Mouse (Mus musculus): ENCODE measurements around the gene Slmap. TPM values are rescaled to one million over a fixed set of nuclear protein-coding genes. Genes with fewer than 3 reads are reported as not detected.
A peak's percentile ranks its signal among the peaks of the same experiment; 100 is the strongest.
"Not testable (repeated sequence)": the region's sequence is repeated elsewhere in the genome, so short reads cannot be mapped to it uniquely, and the experiment has no call there.

The Slmap gene
- total RNA-seq, 2 experiments from 2014 or later: 99.2 to 104 TPM

GRCm38 (mm10) chr14:26532752-26533151 lies 2.0 kb downstream of the Slmap start:
- no peak for DNase-seq

DNA sequence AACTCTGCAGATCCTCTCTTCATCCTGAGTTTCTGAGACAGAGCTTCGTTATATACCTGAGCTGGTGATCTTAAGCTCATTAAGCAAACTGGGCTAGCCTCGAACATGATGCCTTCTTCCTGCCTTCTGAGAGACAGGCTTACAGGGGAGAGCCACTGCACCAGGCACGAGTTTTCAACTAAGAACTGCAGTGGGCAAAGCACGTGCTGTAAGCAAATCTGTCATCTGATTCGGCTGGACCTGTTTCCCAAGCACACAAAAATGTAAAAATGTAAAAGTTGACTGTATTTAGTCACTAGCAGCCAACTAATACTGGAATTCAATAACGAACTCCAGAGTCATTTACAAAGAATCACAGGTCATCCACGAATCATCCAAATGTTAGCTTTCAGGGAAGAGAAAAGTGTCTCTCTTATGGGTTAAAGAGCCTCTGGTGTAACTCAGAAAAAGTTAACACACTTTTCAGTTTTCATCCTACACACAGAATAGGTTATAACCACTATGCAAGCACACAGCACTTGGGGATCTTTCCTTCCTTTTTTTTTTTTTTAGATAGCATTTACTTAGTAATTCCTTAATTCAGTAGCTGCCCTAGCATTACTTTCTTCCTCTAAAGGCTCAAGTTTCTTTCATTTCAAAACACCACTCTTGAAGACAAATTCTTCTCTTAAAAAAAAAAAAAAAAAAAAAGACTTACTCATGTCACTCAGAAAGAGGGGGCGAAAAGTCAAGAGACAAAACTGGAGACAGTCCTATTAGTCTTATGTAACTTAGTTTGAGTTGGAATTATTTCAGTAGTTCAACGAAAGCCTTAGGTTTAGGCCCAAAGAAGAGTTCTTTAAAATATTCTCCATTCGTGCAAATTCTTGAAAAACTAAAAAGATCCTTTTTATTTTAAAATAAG lies 3.1 kb downstream of the Slmap start:
- no peak for DNase-seq

DNA sequence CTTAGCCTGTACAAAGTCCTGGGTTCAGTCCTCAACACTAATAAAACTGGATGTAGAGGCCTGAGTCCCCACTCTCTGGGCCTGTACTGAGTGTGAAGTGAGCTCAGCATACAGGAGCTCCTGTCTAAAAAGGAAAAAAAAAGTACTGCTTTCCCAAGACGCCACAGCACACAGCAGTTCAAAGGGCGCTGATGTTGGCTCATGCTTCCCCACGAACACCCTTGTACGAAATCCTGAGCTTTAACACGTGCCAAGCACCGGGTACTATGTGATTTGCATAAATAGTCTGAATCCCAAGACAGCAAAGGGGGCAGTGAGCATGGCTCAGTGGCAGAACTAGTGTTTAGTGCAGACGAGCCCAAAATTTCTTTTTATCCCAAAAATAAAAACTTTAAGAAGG lies 4.4 kb downstream of the Slmap start:
- no peak for DNase-seq

DNA sequence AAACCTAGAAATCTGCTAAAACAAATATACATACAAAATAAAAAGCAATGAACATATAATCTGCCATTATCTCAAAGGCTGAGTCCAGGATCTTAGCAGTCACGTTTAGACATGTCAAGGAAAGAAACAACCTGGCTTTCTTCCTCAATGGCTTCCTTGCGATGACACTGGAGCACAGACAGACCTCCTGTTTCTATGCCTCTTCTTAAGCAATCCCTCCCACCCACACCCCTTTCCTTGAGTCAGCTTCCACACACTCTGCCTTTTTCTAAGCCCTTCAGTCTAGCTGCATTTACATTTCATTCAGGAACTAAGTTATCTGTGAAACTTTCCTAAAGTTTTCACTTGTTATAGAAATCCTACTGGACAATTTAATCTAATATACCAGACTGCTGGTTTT lies 6.4 kb downstream of the Slmap start:
- no peak for DNase-seq

- DNase-seq: no peak
Observed at GRCm38 (mm10) chr14:26525955-26526354, 8.8 kb downstream of the Slmap start.

GRCm38 (mm10) chr14:26523082-26523481 lies 11.6 kb downstream of the Slmap start:
- no peak for DNase-seq

DNA sequence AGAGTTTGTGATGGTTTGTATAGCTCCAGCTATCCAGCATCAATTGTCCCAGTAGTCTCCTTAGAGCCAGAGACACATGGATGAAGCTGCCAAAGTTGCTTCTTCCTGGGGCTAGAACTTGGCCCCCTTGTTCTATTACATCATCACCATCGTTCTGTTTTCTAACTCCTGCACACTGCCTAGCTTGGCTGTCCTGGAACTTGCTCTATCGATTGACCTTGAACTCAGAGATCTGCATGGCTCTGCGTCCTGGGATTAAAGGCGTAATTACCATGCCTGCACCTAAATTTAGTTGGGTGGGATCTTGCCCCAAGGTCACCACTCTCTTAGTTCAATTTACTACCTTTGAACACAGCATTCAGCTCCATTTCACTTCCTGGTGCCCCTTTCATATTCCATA lies 14.9 kb downstream of the Slmap start:
- no peak for DNase-seq

- DNase-seq: no peak
Observed at GRCm38 (mm10) chr14:26517843-26518242, 16.9 kb downstream of the Slmap start.

- DNase-seq: not testable (repeated sequence)
Observed at GRCm38 (mm10) chr14:26516232-26516631, 18.5 kb downstream of the Slmap start.

- DNase-seq: no peak
Observed at GRCm38 (mm10) chr14:26515802-26516201, 18.9 kb downstream of the Slmap start.

DNA sequence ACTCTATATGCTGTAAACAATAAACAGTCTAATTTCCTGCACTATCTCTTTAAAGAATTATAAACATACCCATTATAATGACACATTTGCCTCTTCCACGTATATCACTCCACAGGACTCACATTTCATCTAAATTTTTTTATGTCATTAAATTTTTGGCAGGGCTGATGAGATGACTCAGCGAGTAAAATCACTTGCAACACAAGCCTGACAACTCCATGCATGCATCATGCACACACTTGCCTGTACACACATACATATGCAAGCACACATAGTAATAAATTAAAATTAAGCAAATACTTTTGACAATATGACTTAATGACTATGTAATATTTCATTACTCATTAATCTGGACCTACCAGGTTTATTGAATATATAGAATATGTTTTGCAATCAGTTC lies 24.2 kb downstream of the Slmap start:
- no peak for DNase-seq

DNA sequence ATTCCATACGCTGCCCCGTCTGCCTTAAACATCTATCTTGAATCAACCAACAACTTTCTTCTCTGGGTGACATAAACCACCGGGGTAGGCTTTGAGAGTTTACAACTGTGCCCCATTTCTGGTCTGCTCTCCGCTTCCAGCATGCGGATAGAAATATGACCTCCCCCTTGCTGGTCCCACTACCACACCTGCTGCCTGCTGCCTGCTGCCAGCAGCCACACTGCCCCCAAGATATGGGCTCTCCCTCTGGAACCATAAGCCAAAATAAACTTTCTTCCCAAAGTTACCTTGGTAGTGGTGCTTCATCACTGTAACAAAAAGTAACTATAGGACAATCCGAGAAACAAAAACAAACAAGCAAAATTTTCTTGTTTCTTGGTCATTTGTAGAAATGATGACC lies 26.6 kb downstream of the Slmap start:
- DNase-seq: no peak

GRCm38 (mm10) chr14:26507361-26507760 lies 27.4 kb downstream of the Slmap start:
- no peak for DNase-seq

GRCm38 (mm10) chr14:26504541-26504940 lies 30.2 kb downstream of the Slmap start:
- DNase-seq: no peak

DNA sequence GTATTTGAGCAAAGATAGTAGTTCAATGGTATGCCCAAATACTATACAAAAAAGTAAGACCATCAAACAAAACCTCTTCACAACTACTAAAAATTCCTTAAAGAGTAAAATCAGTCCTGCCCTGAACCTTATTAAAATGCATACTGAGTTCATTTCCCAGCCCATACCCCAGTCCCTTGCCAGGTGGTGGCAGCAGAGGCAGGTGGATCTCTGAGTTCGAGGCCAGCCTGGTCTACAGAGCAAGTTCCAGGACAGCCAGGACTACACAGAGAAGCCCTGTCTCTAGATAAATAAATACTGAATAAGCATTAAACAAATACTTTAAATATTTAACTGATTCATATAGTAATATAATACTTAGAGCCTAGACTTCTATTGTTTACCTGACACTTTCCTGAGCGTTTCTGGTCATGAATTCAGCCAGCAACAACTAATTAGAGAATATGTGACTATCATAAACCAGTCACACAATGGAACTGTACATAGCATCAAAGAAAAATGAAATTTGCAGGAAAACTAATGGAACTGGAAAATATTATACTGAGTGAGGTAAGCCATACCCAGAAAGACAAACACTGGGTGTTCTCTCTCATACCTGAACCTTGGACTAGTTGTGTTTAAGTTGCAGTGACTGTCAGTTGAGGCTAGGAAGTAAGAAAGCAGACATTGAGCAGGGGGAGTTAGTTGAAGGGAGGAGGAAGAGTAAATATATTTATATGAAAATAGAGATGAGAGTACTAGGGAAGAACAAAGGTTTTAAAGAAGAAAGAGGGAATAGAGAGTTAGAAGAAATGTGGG lies 34.4 kb downstream of the Slmap start:
- DNase-seq: no peak

DNA sequence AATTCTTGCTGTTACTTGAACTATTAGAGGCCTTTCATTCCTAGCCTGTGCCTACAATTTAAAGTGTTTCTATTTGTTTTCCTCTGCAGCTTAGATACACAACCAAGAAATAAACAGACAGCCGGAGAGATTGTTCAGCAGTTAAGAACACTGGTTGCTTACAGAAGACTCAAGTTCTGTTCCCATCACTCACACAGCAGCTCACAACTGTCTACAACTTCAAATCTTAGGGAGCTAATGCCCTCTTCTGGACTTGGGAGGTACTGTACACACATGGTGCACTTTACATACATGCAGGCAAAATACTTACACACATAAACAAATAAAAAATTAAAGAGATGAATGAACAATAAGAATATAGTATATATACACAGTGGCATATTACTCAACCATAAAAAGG lies 39.7 kb downstream of the Slmap start:
- DNase-seq: no peak

GRCm38 (mm10) chr14:26491150-26491549 lies 43.6 kb downstream of the Slmap start:
- peak; percentile 36 to 62 for DNase-seq

DNA sequence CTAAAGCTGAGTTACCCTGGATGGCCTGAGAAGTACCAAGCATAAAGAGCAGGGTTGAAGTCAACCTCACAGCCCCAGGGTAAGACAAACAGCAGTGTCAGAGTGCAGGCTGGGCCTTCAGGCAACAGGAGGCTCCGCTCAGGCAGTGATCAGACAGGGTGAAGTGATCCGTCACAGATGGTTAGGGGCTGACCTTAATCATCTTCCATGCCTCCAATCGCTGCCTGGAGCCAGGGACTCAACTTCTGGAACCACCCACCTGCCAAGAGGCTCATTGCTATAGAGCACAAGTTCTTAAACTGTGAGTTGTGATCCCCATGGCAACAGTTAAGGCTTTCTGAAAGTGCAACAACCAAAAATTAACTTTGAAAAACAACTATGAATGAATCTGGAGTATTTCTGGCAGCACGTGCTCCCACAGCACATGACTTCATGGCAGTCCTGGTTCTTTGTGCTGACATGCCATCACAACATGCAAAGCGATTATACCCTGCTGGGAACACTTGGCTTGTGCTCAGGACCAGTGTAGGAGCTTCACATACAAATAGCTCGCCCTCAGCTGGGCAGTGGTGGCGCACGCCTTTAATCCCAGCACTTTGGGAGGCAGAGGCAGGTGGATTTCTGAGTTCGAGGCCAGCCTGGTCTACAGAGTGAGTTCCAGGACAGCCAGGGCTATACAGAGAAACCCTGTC lies 46.3 kb downstream of the Slmap start:
- no peak for DNase-seq

- no peak for DNase-seq
Observed at GRCm38 (mm10) chr14:26486416-26487198, 48.1 kb downstream of the Slmap start.

DNA sequence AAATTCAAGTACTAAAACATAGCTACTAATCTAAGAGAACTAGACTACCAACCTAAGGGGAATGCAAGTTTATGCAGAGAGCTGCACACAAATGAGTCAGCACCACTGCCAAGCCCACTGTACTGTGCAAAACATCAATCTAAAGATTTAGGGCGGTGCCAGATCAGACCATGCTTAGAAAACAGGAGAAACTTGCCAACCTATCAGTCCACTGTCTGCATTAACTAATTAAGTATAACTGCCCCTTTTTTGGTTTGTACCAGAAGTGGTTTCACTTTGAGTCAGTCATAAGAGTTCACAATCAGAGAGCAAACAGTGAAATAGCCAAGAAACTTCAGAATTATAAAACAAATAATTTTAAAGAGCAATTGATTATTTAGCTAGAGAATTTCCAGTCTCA lies 53.3 kb downstream of the Slmap start:
- no peak for DNase-seq

DNA sequence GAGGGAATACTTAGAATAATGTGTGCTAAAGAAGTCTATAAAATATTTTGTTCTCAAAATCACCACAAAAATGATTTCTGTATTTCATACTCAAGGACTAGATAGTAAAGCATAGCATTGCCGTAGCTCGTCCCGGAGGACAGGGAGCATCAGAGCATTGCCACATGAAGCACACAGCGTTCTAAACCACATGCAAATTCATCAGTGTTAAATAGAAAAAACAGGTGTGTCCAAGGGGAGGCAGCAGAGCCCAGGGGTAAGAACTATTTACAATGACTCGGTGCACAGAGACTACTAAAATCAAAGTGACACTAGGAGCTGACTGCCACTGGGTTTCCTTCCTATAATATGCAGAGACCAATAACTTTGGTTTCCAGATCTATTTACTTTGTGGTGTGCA lies 57.0 kb downstream of the Slmap start:
- no peak for DNase-seq

GRCm38 (mm10) chr14:26476391-26476790 lies 58.3 kb downstream of the Slmap start:
- no peak for DNase-seq
